Mouse (Mus musculus) common myeloid progenitor, adult 5-6 weeks (primary cell): ENCODE data around the gene Stra6l. TPM values are rescaled to one million over a fixed set of nuclear protein-coding genes. Genes with fewer than 3 reads are reported as not detected.

Source experiments
- ATAC-seq: replicated peaks from 2 replicates; pipeline ENCODE4 v1.8.0; 2016; ENCODE audit warnings: low read depth, mild to moderate bottlenecking, moderate TSS enrichment, inconsistent platforms; ENCODE audit not compliant: poor library complexity, severe bottlenecking
- total RNA-seq: library from RNA; stranded (forward); fragments of 200-1000, 187-1606 nt; gene quantifications from 2 replicates; pipeline ENCODE4 v1.2.3, GENCODE M21; 2017

Gene Stra6l
- total RNA-seq, 1 experiment from 2014 or later: not detected

GRCm38 (mm10) chr4:45831996-45832395 lies 16.5 kb upstream of the Stra6l start:
- ATAC-seq: no peak

GRCm38 (mm10) chr4:45833461-45833860 lies 15.0 kb upstream of the Stra6l start:
- ATAC-seq: no peak

GRCm38 (mm10) chr4:45844355-45844754 lies 4.1 kb upstream of the Stra6l start:
- peak; percentile 50; the same call in 1 of the 2 replicates for ATAC-seq

- no peak for ATAC-seq
Measured at GRCm38 (mm10) chr4:45846263-45846662, 2.2 kb upstream of the Stra6l start.

- no peak for ATAC-seq
Measured at GRCm38 (mm10) chr4:45848825-45849156, 327 bp downstream of the Stra6l start.

DNA sequence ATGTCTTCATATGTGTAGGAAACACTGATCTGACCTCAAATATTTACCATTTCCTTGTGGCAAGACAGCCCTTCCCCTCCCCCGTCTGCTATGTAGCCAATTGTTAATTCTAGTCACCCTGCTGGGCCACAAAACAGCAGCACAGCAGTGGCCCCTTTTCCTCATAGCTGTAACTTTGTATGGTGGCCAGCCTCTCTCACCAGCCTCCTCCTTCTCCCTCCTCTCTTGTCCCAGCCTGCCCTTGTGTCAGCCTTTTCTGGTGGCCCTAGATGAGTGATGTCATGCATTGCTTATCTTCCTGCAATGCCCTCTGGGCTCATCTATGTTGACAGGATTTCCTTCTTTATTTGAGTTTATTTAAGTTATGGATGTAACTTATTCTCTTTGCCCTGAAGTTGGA lies 955 bp downstream of the Stra6l start:
- no peak for ATAC-seq

DNA sequence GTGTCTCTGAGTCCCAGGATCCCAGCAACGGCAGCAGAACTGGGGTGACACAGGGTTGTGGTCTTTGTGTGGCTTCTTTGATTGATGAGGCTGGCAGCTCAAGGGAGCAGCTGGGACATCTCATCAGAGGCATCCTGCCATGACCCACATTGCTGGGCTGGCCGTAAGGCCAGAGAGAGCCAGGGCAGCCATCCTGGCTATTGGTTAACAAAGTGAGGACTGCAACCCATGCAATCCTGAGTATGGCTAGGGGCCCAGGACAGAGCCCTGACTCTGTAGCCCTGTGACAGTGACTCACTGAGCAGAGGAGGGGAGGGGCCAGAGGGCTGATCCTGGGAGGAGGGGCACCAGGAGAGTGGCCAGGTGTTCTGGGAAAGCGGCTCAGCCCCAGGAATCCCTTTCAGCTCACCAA lies 3.2 kb downstream of the Stra6l start:
- ATAC-seq: no peak

- ATAC-seq: no peak
Measured at GRCm38 (mm10) chr4:45853496-45854246, 5.2 kb downstream of the Stra6l start.

DNA sequence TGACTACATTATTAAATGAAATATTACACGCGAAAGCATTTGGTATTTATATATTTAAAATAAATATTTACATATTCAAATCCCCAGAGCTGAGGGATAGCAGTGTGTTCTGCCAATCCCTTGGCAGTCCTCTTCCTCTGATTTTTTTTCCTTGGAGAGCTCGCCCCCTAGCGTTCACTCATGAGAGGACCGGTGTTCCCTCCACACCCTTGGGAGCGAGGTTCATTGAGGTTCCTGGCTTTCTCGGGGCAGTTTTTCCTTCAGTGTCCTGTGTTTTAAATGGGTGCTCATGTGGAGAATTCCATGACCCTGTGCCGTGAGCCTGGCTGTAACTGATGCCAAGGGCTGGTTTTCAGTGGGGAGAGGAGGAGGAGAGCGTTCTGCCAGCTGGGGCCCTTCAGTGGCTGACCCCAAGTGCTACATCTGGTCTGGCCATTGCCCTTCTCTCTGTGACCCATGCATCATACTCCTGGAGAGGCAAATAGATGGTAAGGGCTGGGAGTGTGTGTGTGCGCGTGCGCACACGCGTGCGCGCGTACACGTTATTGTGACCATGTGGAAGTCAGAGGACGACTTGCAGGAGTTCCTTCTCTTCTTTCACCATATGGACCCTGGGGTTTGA lies 7.5 kb downstream of the Stra6l start:
- ATAC-seq: peak; percentile 79

DNA sequence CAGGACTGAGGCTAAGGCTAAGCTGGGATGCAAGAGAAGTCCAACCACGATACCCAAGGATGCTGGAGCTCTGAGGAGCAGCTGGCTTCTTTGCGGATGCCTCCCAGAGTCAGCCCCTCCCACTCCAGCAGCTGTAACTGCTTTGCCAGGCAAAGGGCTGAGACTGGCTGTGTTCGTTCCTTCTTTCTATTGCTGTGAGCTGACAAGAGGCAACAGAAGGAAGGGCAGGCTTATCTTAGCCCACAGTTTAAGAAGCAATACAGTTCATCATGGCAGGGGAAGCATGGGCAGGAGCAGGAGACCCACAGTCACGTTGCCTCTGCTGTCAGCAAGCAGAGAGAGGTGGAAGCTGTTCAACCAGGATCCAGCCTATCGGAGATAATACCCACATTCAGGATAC lies 12.7 kb downstream of the Stra6l start:
- ATAC-seq: peak; percentile 68; the same call in 1 of the 2 replicates

DNA sequence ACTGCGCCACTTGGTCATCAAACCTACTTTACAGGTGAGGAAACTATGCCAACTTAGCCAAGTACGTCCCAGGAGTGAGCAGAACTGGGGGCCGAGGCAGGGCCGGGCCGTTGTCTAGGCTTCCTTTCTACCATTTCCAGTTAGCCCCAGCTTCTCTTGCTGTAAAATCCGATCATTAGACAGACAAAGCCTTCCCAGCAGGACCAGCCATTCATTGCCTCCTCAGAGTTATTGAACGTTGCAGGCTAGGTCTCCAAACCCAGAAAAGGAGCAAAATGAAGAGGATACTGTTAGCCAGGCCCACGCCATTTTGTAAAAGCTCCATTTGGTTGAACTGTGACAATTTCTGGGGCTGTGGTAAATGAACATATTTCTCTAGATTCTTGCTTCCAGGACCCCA lies 19.0 kb downstream of the Stra6l start:
- no peak for ATAC-seq

DNA sequence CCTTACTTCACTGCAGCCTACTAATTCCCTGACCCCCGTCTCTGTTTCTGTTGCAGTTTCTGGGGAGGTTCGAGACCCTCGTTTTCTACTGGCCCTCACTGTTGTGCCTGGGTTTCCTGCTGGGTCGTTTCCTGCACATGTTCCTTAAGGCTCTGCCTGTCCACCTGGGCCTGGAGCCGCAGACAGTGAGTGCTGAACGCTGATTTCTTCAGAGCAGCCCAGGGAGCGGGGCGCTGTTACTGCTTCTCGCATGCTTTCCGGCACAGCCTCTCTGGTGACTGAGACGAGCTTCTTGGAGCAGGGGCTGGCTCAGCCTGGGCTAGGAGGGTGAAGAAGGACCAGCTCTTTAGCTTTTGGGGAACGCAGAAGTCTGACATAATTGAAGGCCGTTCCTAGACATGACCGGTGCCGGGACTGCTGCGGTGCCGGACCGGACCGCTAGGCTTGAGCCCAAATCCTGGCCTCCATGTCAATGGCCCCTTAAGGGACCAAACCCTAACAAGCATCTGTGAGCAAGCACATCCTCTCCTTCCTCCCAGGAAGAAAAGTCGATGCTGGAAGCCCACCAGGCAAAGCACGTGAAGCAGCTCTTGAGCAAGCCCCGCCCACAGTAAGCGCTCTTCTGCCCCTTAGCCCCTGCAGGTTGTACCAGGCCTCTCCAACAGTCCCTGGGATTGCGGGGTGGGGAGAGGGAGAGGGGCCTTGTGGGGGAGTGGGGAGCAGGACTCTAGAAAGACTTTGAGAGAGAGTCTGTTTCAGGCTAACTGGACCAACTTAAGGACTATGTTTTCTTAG lies 20.8 kb downstream of the Stra6l start:
- ATAC-seq: no peak

- ATAC-seq: no peak
Measured at GRCm38 (mm10) chr4:45872147-45872546, 23.7 kb downstream of the Stra6l start.

DNA sequence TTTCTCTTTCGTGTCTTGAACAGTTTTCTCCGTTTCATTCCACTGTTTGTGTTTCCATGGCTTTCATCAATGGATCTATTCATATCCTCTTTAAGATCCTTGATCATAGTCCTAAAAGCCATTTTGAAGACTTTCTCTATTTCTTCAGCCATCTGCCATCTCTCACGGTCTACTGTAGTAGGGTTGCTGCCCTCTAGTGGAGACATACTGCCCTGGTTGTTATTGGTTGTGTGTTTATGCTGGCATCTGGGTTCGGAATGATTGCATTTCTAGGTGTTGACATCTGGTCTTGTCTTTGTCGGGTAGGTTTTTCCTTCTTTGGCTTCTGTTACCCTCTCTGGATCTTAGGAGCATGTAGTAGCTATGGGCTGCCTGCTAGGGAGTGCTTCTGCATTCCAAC lies 30.5 kb downstream of the Stra6l start:
- peak; percentile 46; the same call in 1 of the 2 replicates for ATAC-seq

- ATAC-seq: peak; percentile 59; the same call in 1 of the 2 replicates
Measured at GRCm38 (mm10) chr4:45882521-45882920, 34.1 kb downstream of the Stra6l start.

DNA sequence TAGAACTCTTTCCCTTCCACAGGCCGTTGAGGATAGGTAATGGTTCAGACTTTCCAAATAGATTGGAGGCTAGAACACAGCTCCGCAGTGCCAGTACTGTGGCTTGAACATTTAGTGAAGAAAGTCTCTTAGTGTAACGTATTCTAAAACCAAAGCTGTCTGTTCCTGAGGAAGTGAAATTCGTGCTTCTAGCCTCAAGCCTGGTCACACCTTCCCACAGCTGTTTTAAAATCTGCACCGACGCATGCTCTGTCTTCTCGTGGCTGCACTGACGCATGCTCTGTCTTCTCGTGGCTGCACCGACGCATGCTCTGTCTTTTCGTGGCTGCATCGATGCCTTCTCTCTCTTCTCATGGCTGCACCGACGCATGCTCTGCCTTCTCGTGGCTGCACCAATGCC lies 34.8 kb downstream of the Stra6l start:
- peak; percentile 29 for ATAC-seq

- peak; percentile 35; the same call in 1 of the 2 replicates for ATAC-seq
Measured at GRCm38 (mm10) chr4:45889487-45889886, 41.0 kb downstream of the Stra6l start.

DNA sequence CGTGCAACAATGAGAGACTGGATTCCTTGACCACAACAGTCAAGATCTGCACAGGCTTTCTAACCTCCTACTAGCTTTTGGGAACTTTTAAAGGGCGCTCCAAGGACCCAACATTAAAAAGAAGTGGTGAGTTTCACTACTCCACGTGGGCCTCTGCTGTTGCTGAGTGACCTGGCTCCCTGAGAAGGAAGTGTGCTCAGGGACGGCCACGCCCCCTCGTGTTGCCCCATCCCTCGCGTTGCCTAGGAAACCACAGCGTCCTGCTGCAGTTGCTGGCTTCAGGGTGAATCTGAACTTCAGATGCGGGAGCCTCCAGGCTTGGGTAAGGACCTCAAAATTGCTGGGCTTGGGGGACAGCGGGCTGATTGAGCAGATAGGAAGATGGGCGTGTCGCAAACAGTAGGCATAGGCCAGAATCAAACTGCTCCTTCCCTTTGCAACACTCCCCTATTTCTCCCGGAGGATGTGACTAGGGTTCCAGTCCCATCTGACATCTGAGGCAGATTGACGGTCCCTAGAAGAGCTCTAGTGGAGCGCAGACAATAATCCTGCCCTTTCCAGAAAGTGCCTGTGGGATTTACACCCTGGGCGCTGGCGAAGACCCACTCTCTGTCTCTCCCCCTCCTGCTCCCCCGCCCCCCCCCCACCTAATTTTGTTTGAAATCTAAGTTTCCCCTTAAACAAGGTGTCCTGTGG lies 41.8 kb downstream of the Stra6l start, which contains the start of gene Ccdc180:
Gene Ccdc180, plus strand, starts transcription at position 238 of the 696 bp plus-strand sequence.
- ATAC-seq: peak; percentile 99

DNA sequence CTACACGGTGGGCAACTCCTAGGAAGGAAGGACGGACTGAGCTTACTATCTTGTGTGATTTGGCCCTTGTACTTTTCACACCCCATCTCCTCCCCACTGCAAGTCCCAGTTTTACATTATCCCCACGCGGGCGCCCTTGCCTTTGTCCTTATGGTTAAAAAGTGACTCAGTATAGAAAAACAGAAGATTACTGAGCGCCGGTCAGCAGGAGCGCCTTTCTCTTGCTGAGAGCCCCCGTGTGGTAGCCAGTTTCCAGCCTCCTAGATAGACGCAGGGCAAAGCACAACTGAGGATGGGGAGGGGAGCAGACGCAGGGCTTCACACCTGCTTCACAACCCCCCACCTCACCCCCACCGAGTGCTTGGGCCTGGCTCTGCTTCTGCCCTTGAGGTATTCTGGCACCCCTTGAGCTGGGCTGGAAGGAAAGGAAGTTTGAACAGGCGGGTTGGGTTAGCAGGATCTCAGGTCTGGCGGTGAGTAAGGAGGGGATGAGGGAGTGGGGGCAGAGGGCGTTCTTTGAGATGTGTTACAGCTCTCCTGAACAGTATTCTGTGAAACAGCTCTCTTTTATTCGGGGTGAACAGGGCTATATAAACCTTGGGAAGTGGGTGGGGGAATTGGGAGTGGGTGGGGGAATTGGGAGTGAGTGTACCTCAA lies 48.1 kb downstream of the Stra6l start:
- no peak for ATAC-seq

- peak; percentile 42; the same call in 1 of the 2 replicates for ATAC-seq
Measured at GRCm38 (mm10) chr4:45898413-45898812, 49.9 kb downstream of the Stra6l start.
